Mouse (Mus musculus): Measurements from ENCODE around the gene Rgs10.

DNA sequence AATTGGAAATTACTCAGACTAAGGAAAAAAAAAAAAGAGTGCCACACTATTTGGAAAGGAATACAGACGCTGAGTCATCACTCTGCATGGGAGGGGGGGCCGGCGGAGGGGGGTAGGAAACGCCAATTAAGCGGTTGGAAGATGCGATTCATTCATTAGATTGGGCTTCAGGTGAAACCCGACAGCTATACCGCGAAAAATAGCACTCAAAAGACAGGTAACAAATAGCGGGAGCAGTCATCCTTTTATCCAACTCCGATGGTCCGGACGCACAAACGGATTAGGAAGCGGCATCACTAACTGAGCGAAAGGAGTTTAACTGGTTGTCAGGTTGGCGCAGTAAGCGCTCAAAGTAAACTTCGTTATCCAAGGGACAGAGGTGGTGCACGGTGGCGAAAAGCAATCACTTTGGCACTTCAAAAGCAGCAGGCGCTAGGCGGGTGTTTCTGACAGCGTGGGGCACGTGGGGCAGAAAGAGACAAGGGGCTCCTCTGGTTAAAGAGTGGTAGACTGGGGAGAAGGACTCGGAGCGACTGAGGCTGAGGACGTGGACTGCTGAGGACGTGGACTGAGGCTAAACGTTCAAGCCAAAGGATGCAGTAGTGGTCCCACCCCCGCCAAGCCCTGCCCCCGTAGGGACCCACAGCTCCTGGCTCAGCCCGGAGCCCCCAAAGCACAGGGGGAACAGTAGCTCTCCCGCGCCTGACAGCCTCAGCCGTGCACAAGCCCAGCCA, 41.7 kb upstream of the Rgs10 start:
- TF ChIP-seq CHD1 (IDR thresholded peaks at IDR 0.05; ENCODE audit: low read depth, low read length) (no peak), MEF2A (IDR thresholded peaks at IDR 0.05; ENCODE audit: borderline replicate concordance, low read depth, low read length) (no peak), CTCF (conservative IDR thresholded peaks at IDR 0.05 in 1 of 2, IDR thresholded peaks at IDR 0.05 in 1 of 2; ENCODE audit: low read depth in 2 of 2, low read length in 2 of 2) (no peak), POLR2A (IDR thresholded peaks at IDR 0.05; ENCODE audit: low read depth, low read length) (no peak), JUND (conservative IDR thresholded peaks at IDR 0.05; ENCODE audit: low read depth, low read length) (no peak), CHD2 (IDR thresholded peaks at IDR 0.05; ENCODE audit: low read length) (no peak), MYC (IDR thresholded peaks at IDR 0.05; ENCODE audit: low read depth, low read length) (0 out of 2 replicates have a peak, but pooled peaks have one; percentile 59), GABPA (IDR thresholded peaks at IDR 0.05; ENCODE audit: insufficient replicate concordance, low read depth, low read length) (no peak), KAT2A (IDR thresholded peaks at IDR 0.05; ENCODE audit: insufficient replicate concordance, low read length) (no peak), ZNF384 (IDR thresholded peaks at IDR 0.05; ENCODE audit: low read depth, low read length) (peak; percentile 54; the same call in 1 of the 2 replicates), BHLHE40 (IDR thresholded peaks at IDR 0.05; ENCODE audit: low read depth, low read length) (peak; percentile 55)

Data from CH12.LX (cell line).